Mouse (Mus musculus) ES-Bruce4 (cell line): ENCODE measurements at regions not wholly inside any gene's neighbourhood (a gene's known extent, or its start where the extent isn't known, plus 50 kb on each side); places are given as distances from the start of the nearest gene placed in this dataset.

Experiments used
- H3K27ac ChIP-seq: 2 replicates; pipeline ENCODE4 v1.5.1; 2012; ENCODE audit warnings: low read length, inconsistent platforms; ENCODE audit not compliant: insufficient read depth
- H3K27me3 ChIP-seq: 2 replicates; pipeline ENCODE4 v1.6.1; 2012; ENCODE audit warnings: mild to moderate bottlenecking, low read length, inconsistent platforms; ENCODE audit not compliant: control insufficient read depth, poor library complexity, insufficient read depth, severe bottlenecking
- H3K36me3 ChIP-seq: 2 replicates; pipeline ENCODE4 v1.6.1; 2012; ENCODE audit warnings: inconsistent platforms, mild to moderate bottlenecking, low read length, moderate library complexity; ENCODE audit not compliant: control insufficient read depth, poor library complexity, insufficient read depth, severe bottlenecking
- H3K4me1 ChIP-seq: one replicate; pipeline ENCODE4 v1.8.1; 2011; ENCODE audit warnings: low read length; ENCODE audit not compliant: control insufficient read depth, insufficient read depth
- H3K4me3 ChIP-seq: 2 replicates; pipeline ENCODE4 v1.5.1; 2011; ENCODE audit warnings: low read depth, mild to moderate bottlenecking, low read length
- H3K9ac ChIP-seq: 2 replicates; pipeline ENCODE4 v1.6.1; 2012; ENCODE audit warnings: low read depth, mild to moderate bottlenecking, inconsistent platforms; ENCODE audit not compliant: poor library complexity, severe bottlenecking
- H3K9me3 ChIP-seq: replicated peaks from 2 replicates; pipeline ENCODE4 v1.6.1; 2012; ENCODE audit warnings: mild to moderate bottlenecking, low read length, inconsistent platforms; ENCODE audit not compliant: control insufficient read depth, poor library complexity, insufficient read depth, severe bottlenecking
- CTCF ChIP-seq: IDR thresholded peaks from one replicate; pipeline ENCODE4 v1.8.1; 2011; ENCODE audit warnings: low read depth, low read length
- EP300 ChIP-seq: IDR thresholded peaks from 2 replicates; pipeline ENCODE4 v1.6.1; 2011; ENCODE audit warnings: low read depth, low read length; ENCODE audit not compliant: insufficient read depth
- POLR2A ChIP-seq: IDR thresholded peaks from one replicate; pipeline ENCODE4 v1.8.1; 2011; ENCODE audit warnings: low read length; ENCODE audit not compliant: insufficient read depth

GRCm38 (mm10) chr12:56472856-56473647 lies 63.7 kb downstream of the Nkx2-1 start:
- H3K9me3 ChIP-seq = no peaks in the 10 kb centered on the region
- H3K9ac ChIP-seq = no peak overlapping the region
- H3K4me1 ChIP-seq = no peaks in the 10 kb centered on the region
- no peaks in the 10 kb centered on the region for H3K36me3 ChIP-seq
- no peak overlapping the region for H3K27ac ChIP-seq
- no peak overlapping the region for H3K4me3 ChIP-seq
- TF ChIP-seq EP300 (no peak), CTCF (no peak), POLR2A (no peak)
- H3K27me3 ChIP-seq = no peaks in the 10 kb centered on the region; the same call in 1 of the 2 replicates

GRCm38 (mm10) chr12:56470932-56471500 lies 65.7 kb downstream of the Nkx2-1 start:
- Histone ChIP-seq H3K27ac (no peak overlapping the region), H3K4me1 (no peaks in the 10 kb centered on the region), H3K27me3 (no peaks in the 10 kb centered on the region; the same call in 1 of the 2 replicates), H3K9ac (no peak overlapping the region), H3K9me3 (no peaks in the 10 kb centered on the region), H3K4me3 (no peak overlapping the region), H3K36me3 (no peaks in the 10 kb centered on the region)
- TF ChIP-seq EP300 (no peak), CTCF (no peak), POLR2A (no peak)

DNA sequence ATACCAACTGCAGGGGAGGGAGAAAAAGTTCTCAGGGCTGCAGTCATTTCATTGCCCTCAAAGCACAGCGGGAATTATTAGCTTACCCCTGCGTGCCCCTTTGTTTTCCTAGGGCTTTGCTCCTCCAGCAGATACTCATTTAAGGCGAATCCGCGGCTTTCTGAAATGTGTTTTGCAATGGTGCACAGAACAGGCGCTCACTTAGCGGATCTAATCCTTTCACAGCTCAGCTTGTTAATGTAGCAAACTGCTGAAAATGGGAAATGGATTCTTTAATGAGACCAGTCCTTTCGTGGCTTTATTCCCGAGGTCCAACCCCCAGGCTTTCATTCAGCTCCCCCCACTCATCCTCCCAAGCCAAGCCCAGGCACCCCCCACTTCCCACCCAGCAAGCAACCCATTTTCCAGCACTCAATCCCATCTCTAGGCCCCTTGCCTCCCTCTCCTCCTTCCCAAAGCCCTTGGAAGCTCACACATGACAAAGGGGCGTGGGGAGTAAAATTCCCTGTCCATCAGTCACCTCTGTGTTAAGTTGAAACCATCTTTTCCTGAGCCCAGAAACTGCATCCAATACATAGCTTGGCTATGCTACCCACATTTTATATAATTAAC lies 77.1 kb downstream of the Nkx2-1 start:
- Histone ChIP-seq H3K4me3 (no peak overlapping the region), H3K27me3 (no peaks in the 10 kb centered on the region), H3K27ac (no peak overlapping the region), H3K4me1 (no peaks in the 10 kb centered on the region), H3K9me3 (no peaks in the 10 kb centered on the region), H3K36me3 (no peaks in the 10 kb centered on the region), H3K9ac (no peak overlapping the region)
- TF ChIP-seq EP300 (no peak), POLR2A (no peak), CTCF (no peak)

GRCm38 (mm10) chr12:56458665-56459507 lies 77.8 kb downstream of the Nkx2-1 start:
- no peaks in the 10 kb centered on the region for H3K36me3 ChIP-seq
- no peaks in the 10 kb centered on the region for H3K9me3 ChIP-seq
- no peak overlapping the region for H3K9ac ChIP-seq
- no peak overlapping the region for H3K27ac ChIP-seq
- TF ChIP-seq POLR2A = no peak
- TF ChIP-seq CTCF = no peak
- no peak for TF ChIP-seq EP300
- no peaks in the 10 kb centered on the region for H3K4me1 ChIP-seq
- H3K27me3 ChIP-seq = no peaks in the 10 kb centered on the region
- H3K4me3 ChIP-seq = no peak overlapping the region

- no peaks in the 10 kb centered on the region for H3K4me1 ChIP-seq
- no peak overlapping the region for H3K9ac ChIP-seq
- H3K9me3 ChIP-seq = no peaks in the 10 kb centered on the region
- H3K4me3 ChIP-seq = no peak overlapping the region
- no peaks in the 10 kb centered on the region for H3K27me3 ChIP-seq
- no peaks in the 10 kb centered on the region for H3K36me3 ChIP-seq
- no peak overlapping the region for H3K27ac ChIP-seq
- TF ChIP-seq CTCF (no peak), POLR2A (no peak), EP300 (no peak)
Observed at GRCm38 (mm10) chr12:56457951-56458350, 78.8 kb downstream of the Nkx2-1 start.

DNA sequence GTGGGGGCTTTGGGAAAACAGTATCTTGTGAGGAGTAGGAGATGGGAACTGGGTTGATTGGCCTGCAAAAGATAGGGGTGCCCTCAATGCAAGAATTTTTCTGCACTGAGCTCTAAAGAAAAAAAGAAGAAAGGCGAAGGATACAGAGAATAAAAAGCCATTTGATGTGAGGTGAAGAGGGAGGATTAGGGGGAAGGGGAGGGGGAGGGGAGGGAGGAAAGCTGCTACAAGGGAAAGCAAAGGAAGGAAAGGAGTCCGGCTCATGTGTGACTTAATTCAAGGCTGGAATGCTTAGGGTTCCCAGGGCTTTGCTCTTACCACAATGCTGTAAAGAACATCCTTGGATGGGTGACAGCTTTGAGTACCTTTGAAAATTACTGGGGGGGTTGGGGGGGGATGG lies 79.4 kb downstream of the Nkx2-1 start:
- Histone ChIP-seq H3K9me3 (no peaks in the 10 kb centered on the region), H3K27me3 (no peaks in the 10 kb centered on the region), H3K4me1 (no peaks in the 10 kb centered on the region), H3K27ac (no peak overlapping the region), H3K4me3 (no peak overlapping the region), H3K9ac (no peak overlapping the region), H3K36me3 (no peaks in the 10 kb centered on the region)
- TF ChIP-seq POLR2A (no peak), CTCF (no peak), EP300 (no peak)
